Mouse (Mus musculus) embryo, embryonic 11 days (tissue): ENCODE data around the gene 2210408I21Rik.
A peak's percentile ranks its signal among the peaks of the same experiment; 100 is the strongest.
"Not testable (repeated sequence)": the region's sequence is repeated elsewhere in the genome, so short reads cannot be mapped to it uniquely, and the experiment has no call there.

Source experiments
- DNase-seq: peaks from one replicate; pipeline ENCODE4 v3.0.0-alpha.2; 2015

2210408I21Rik gene

DNA sequence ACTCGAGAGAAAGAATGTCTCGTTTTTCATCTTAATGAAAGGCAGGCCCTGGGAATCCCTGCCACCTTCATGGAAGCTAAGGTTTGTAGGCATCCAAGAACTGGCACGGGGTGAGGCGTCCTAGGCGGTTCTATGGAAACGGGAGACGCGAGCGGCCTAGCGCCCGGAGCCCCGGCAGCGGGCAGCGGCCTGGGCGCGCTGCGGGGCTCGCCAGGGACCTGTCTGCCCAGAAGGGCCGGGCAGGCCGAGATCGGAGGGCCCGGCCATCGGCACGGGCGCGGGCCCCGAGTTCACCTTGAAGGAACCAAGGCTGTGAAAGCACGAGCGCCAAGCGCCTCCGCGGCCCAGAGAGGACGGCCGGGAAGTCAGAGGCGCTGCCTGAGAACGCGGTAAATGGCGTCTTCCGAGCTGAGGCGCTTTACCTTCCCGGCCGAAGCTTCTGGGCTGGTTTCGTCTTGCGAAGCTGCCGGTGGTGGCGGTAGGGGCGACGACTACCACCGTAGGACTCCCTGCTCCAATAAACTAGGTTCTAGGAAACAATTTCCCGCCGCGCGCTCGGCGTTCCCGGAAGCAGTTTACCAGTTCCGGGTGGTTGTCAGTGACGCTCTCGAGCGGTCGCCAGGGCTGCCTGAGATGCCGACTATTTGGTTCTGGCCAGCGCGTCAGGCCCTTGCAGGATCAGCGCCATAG lies at the start of gene 2210408I21Rik, which contains the start of gene Slf1:
2210408I21Rik (plus strand) TSS at position 610 of the 690 bp plus-strand sequence.
Slf1 (minus strand) TSS at position 543 of the 690 bp plus-strand sequence.
- DNase-seq: peak; percentile 95

DNA sequence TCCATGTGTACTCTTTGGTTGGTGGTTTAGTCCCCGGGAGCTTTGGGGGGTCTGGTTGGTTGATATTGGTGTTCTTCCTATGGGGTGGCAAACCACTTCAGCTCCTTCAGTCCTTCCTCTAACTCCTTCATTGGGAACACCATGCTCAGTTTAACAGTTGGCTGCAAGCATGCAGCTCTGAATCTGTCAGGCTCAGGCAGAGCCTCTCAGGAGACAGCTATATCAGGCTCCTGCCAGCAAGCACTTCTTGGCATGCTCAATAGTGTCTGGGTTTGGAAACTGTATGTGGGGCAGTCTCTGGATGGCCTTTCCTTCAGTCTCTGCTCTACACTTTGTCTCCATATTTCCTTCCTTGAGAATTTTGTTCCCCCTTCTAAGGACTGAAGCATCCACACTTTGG lies 42.5 kb upstream of the 2210408I21Rik start:
- DNase-seq: not testable (repeated sequence)

DNA sequence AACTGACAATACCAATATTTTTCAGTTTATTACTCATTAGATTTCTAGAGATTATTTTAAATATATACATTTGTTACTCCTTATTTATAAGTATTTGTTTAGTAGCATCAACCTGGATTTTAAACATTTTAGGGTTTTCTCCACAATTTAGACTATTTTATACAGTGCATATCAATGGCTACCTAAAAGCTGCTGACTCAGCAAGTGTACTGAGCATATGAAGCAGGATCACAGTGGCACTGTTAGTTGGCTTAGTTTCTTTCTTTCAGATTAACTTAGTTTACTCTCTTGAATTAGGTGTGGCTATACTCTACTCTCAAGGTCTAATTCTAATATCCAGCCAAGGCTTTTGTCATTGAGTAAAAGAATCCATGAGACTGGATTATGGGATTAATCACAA lies 27.6 kb upstream of the 2210408I21Rik start:
- no peak for DNase-seq

DNA sequence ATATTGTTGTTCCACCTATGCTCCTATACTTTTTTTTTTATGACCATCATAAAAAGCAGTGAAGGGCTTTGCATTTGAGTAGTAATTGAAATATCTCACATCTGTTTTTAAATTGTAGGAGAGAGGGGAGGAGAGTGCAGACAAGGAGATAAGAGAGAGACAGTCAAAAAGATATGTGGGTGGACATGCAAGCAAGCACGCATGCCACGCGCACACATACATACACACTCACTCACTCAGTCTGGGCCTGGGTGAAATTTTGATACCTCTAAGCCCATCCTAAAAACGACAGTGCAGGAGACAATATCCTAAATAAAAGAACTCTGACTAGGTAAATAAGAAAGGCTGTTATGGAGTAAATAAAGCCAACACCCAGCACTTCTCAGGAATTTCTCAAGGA lies 16.6 kb upstream of the 2210408I21Rik start:
- DNase-seq: no peak

DNA sequence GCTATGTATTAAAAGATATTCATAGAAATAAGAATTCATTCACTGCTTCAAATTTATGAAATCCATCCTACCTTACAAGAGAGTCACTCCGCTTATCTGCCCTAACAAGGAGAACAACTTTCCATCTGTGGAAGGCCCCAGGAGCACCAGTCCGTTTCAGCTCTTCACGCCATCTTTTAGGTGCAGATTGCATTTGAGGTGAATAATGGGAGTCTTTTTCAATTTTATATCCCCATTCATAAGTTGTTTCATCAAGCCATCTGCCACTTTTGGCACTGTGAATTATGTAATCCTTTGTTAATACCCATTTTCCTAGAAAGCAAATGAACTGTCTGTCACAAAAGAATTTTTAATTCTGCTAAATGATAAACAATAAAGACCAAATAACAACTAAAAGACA lies 10.2 kb upstream of the 2210408I21Rik start:
- DNase-seq: no peak

DNA sequence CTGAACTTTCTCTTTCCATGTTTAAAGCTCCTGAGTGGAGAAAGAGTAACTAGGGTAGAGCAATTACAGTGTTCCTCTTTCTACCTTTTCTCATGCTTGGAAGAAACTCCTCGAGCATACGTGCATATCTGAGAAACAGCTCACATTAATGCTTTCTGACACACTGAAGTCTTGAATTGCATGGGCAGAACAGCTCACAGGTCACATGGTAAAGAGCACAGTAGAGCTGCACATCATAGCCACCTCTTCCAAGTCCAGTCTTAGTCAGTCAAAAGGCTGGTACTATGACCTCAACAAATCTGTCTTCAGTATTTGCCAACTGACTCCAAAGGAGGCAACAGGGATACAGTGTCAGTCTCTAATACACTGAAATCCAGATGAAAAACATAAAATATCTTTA lies 7.1 kb upstream of the 2210408I21Rik start:
- no peak for DNase-seq

DNA sequence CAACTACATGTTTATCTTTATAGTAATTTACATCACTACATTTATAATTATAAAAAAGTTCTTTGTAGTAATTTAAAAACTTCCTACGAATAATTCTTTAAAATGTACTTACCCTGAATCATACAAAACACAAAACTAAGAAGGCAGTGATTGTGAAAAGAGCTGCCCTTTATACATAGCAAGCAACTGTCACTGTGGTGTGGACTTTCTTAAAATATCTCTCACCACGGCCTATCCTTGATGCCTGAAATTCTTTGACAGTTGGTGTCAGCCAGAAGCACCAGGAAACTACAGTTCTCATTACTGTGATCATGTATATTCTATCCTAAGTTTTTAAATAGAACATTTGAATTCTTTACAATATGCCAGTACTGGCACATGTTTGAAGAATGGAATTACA lies 4.2 kb upstream of the 2210408I21Rik start:
- DNase-seq: no peak

DNA sequence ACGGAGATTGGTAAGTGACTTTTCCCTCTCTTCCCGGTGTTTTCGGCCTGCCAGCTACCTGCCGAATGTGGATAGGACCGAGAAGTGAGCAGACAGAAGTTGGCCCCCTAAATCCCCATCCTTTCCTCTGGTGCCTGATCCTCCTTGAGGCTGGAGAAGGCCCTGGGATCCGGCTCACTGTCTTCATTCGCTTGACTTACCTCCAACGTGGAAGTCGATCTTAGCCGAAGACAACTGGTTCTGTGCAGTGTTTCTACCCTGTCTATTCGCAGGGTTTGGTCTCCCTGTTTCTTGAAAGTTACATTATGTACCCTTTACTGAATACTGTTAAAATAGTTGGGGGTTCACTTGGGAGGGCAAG lies 261 bp downstream of the 2210408I21Rik start:
- DNase-seq: no peak

DNA sequence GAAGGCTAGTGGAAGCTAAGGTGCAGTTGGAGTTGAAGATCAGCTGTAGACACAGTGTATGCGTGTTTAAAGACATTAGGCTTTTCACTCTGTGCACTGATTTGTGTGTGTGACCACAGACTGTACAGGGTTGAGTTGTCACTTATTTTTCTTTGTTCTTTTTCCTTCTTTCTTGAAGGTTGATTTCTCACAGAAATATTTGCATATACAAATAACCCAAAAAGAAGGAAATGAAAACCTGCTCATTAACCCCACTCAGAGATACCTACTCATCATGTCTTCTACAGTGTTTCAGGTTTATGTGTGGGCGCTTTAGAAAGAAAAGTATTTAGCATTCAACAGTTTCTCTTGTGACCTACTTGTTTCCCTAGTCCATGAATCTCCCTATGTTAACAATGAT lies 5.5 kb downstream of the 2210408I21Rik start:
- DNase-seq: no peak

DNA sequence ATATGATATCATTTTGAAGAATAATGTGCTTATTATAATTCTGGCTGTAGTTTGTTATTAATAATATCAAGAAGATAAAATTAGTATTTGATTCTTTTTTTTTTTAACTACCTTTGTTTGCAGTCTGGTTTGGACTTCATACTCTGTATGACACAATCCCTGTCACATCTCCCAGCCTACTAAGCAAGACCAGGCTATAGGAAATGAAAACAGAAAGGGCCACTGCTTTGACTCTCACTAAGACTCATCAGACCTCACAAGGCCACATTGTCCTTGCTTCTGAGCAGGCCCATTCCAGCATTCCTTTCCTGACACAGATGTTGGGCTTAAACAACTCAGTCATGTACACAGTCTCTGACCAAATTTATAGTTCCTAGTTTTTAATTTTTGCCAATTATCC lies 42.6 kb downstream of the 2210408I21Rik start:
- no peak for DNase-seq

DNA sequence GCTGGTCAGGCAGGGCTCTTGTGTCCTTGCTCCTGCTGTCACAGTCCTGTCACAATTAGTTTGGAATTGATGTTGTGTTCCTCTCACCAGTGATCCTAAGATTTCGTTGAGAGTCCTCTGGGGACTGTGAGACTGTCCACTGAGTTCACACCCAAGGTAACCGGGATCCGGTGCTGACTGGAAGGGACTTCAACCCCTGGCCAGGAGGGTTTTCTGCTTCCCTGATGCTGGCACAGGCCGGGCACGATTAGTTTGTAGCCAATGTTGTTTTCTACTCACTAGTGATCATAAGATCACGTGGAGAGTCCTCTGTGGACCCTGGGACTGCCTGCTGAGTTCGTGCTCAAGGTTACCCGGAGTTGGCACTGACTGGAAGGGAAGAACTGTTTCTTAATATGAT lies 55.3 kb downstream of the 2210408I21Rik start:
- DNase-seq: no peak

DNA sequence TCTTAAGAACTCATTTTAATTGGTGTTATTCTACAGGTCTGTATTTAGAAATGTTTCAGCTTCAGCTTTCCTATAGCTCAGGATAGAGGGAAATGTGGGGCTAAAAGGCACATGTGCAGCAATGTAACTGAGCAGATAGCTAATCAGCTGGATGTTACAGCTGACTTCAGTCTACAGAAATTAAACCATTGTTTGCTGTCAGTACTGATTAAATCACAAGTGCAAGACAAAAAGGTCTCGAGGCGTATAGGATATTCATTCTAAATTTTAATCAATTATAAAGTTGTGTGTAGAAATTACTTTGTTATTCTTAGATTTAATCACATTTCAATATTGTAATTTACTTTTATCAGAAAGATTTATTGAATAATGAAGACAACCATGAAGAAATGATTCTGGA lies 56.9 kb downstream of the 2210408I21Rik start:
- DNase-seq: no peak

DNA sequence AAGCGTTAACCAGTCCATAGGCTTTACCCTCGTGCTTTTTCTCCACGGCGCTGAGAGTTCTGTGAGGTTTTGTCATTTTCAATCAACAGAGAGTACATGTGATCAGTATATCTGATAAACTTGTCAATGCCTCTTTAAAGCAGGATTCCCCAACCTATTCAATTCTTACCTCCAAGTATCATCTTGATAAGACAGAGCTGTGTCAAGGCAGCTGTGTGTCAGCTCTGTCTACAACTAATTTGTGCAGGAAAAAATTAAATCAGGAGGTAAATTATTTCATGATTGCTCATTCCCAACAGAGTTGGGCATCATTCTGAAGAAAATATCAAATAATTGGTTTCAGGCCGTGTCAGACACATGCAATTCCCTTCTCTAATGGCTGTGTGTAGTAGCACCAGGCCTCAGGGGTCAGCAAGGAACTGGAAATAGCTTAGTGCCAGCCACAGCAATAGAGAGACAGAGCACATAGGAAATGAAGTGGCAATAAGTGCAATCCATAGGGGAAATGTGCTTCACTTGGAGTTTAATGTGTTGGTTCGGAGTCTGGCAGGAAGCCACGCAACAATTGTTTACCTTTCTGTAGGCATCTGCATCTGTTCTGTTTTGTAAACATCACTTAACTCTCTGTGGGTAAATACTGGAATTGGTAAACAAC lies 73.6 kb downstream of the 2210408I21Rik start:
- DNase-seq: no peak

DNA sequence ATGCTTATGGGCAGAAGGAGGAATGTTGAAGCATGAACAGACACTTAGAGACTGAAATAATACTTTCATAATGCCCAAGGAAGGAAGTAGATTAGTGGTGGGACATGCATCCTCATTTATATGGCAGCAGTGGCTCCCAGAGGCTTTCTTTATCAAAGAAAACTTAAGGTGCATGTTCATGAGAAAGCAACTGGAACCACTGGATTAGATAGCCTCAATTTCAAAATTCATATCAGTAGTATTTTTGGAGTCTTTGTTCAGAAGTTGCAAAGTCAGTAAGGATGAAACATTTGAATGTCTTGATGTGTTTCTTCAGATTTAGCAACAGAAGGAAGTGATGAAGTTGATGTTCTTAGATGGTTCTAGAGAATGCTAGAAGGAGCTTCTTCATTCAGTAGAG lies 77.9 kb downstream of the 2210408I21Rik start:
- no peak for DNase-seq

DNA sequence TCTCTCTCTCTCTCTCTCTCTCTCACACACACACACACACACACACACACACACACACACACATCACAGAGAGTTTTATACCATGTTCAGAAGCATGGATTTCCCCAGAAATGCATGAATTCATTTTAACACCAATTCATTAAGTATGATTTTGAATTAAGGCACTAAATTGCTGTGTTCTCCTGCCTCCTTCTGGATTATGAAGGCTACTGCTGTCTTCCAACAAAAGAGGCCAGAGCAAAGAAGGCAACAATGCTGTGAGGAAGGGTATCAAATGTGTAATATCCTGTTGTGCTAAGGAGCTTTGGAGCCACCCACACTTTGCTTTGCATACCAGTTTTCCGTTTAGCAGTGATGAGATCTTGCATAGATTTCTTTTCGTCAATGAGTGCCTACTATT lies 80.1 kb downstream of the 2210408I21Rik start:
- no peak for DNase-seq

DNA sequence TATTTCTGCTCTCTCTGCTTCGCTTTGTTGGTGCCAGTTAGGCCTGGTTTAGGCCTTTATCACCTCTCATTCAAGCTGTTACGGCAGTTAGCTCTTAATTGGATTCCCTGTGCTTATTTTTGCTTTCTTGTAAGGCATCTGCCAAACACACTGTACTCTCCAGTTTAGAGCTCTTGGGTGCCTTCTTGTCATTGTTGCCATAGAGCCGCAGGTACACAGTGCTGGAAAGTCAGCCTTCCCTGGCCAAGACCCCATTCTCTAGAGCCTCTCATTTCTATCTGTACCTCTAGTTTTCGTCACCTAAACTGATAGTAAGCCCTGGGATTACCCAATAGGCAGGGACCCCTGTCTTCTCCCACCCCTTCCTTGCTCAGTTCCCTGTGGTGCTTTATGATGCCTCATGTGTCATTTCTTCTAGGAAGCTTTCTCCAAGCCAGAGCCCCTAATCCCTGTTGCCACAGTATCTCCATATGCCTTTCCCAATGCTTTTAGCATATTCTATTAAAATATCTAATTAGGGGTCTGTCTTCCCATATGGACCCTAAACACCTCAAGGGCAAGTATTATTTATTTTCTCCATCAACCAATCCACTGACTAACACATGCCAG lies 82.4 kb downstream of the 2210408I21Rik start:
- no peak for DNase-seq

DNA sequence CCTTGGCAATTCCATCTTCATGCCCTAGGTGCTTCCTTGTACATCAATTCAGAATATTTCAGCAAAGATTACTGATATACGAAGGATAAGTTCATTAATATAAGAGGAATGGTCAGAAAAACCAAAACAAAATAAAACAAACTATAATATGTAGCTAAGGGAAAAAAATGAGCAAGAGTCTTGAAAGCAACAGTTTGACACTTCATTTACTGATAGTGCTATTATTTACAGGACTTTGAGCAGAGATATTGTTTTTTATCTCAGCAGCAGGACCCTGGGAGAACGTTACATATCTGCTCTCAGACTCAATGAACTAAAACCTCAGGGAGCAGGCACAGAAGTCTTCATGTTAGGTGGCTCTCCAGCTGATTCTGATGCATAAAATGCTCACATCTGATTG lies 85.7 kb downstream of the 2210408I21Rik start:
- DNase-seq: no peak

DNA sequence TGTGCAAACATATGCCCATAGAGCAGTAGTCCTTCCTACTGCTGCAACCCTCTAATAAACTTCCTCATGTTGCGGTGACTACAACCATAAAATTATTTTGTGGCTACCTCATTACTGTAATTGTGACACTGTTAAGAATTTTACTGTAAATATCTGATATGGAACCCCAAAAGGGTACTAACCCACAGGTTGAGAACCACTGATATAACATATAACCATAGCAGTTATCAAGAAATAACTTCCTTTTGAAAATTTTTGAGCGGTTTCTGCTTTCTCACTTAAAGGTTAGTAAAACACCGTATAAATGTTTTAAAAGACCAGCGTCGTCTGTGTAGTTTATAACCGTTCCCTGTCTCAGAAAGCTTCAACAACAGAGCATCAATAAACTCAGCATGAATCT lies 121.2 kb downstream of the 2210408I21Rik start:
- DNase-seq: no peak

DNA sequence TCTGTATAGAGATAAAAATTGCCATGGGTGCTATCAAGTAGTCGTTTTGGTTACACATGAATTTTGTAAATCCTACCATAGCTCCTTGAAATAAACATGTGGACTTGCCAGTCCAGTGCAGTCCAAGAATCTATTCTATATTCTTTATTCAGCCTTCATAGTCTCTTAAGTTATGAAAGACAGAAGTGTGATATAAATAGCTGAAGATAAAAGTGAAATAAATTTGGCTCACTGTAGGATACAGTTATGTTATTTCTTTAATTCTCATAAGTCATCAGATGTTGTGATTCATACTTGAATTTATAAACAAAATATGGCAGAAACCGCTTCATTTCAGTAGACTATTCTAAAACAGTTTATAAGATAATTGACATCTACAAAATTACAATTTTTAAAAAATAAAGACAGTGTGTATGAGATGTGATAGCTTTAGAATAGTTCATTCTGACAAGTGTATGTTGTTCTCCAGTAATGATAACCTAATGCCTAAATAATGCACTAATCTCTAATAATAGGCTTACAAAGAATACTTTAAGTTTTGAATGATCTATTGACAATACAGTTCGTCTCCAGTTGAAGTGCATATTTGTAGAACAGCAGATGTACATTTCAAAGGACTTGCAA lies 127.5 kb downstream of the 2210408I21Rik start:
- no peak for DNase-seq

DNA sequence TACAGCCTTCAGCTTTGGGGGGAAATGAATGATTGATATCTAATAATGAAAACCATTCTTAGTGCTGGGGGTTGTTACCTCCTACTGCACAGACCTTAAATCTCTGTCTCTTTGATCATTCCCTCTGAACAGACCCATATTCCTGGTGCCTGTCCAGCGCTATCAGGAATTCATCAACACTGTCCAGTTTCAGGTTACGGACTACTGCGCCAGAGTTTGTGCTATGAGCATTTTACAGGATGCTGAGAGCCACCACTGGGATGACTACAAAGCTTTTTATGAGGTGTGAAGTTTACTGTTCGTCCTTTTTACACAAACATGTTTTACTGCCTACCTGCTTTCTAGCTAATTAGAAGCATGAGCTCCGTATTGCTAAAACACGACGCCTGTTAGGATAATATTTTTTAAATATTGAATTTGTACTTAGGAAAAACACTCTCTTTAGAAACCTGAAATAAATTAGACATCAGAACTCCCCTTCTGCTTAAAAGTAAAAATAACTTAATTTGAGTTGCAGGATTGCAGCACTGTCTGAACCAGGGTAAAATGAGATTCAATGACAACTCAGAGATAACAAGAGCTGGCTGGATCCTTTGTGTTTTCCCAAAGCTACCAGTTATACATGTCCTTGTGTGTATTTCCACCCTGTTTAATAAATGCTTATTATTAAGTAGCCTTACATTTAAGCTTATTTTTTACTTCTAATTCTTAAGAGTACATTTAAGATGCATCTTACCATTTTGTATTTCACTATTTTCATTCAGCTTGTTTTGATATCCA lies 128.2 kb downstream of the 2210408I21Rik start:
- peak; percentile 60 for DNase-seq

DNA sequence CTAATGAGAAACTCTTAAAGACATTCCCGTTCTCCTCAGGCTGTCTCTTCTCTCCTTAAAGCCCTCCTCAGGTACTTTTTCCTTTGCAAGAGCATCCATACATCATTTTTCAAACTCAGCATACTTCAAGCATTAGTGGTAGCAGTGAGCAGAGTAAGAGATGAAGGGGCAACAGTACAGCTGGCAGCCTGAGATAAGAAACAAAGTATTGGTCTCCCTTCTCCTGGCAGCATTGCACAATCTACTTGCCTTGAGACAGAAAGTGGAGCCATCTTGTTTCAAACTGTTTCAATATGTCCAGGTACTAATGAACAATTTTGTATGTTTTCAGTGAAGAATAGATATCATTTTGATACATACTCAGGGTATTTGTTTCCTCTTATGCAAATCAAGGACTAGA lies 129.1 kb downstream of the 2210408I21Rik start:
- no peak for DNase-seq

DNA sequence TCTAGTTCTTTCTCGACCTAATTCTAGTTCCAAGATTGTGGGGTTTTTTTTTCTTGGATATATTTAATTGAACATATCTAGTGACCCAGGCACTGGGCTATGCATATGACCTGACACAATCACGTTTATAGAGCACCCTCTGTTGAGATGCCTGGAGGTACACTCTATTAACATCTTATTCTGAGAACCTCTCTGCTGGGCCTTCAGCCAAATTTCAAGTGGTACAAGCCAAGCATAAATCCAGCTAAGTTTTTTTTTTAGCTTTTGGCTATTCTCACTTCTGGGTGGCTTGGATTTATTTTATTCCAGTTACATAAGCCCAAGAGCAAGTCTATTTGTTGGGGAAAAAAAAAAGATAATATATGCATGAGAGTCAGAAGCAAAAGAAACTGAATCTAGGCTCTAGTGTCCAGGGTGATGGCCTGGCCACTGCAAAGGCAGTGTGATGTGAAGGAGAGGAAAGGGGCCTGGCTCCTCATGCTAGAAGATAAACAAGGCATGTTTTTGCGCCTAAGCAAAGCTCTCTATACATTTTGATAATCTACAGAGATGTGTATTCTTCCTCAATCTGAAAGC lies 139.9 kb downstream of the 2210408I21Rik start:
- no peak for DNase-seq
